Comparison of ENCODE assay signal across 8 mouse cellular contexts in genomic region chrX:147553421-147554201, GRCm38 (mm10). TPM values are rescaled to one million over a fixed set of nuclear protein-coding genes. Genes with fewer than 3 reads are reported as not detected.
DNase-seq lines count a peak whose midpoint lies in the region; ATAC-seq and TF ChIP-seq lines count a peak whose summit lies in the region.

Gene Lrch2, minus strand, starts transcription at chrX:147554081.

- H3K4me3 ChIP-seq in gastrocnemius, adult 2 months: peak within 1 kb of the TSS; percentile 76
- H3K4me3 ChIP-seq in liver, embryonic 12.5 days: peak within 1 kb of the TSS; percentile 41
- peak within 1 kb of the TSS; percentile 92 for H3K4me3 ChIP-seq in olfactory bulb, adult 2 months (ENCODE audit: insufficient read depth, low read depth, low read length)

- peaks cover 10% of the 10 kb centered on the region for H3K27me3 ChIP-seq in liver, embryonic 12.5 days (replicated peaks)

- WGBS in liver, embryonic 12.5 days (ENCODE audit: insufficient replicate concordance): 5% methylated on average over 22 of the region's 50 CpGs
- 18% methylated on average over 45 of the region's 50 CpGs for WGBS in olfactory bulb, adult 2 months

- DNase-seq in gastrocnemius, adult 2 months: peak; percentile 33
- DNase-seq in gastrocnemius, adult 18-20 months (ENCODE audit: low spot score): no peak
- peak; percentile 58 for DNase-seq in embryo, embryonic 9.5 days (ENCODE audit: extremely low spot score)
- DNase-seq in heart, adult 8-10 months (ENCODE audit: low spot score): peak; percentile 2
- peak; percentile 58 for DNase-seq in kidney, postnatal 10 days
- peak; percentile 29 for DNase-seq in yolk sac, embryonic 10.5 days (ENCODE audit: low spot score)

- no peak within 1 kb of the TSS for H3K9ac ChIP-seq in liver, embryonic 12.5 days

- TF ChIP-seq CTCF in gastrocnemius, adult 2 months (IDR thresholded peaks at IDR 0.05): no peak
- TF ChIP-seq CTCF in olfactory bulb, adult 2 months (IDR thresholded peaks at IDR 0.05; ENCODE audit: insufficient read depth, low read depth, low read length): no peak

- peak within 1 kb of the TSS; percentile 41 for H3K27ac ChIP-seq in gastrocnemius, adult 2 months
- H3K27ac ChIP-seq in liver, embryonic 12.5 days: no peak within 1 kb of the TSS
- H3K27ac ChIP-seq in olfactory bulb, adult 2 months (ENCODE audit: insufficient read depth, low read depth, low read length): peak within 1 kb of the TSS; percentile 64

- peak; percentile 40; the same call in 1 of the 2 replicates for TF ChIP-seq POLR2A in olfactory bulb, adult 2 months (IDR thresholded peaks at IDR 0.05; ENCODE audit: insufficient read depth, low read depth, low read length)

- no peak for ATAC-seq in liver, embryonic 12.5 days

- H3K9me3 ChIP-seq in liver, embryonic 12.5 days (replicated peaks): no peaks in the 10 kb centered on the region

- H3K4me1 ChIP-seq in liver, embryonic 12.5 days: no peaks in the 10 kb centered on the region
- H3K4me1 ChIP-seq in olfactory bulb, adult 2 months (ENCODE audit: control insufficient read depth, insufficient read depth, low read length): no peaks in the 10 kb centered on the region

- intact Hi-C loops in gastrocnemius, adult 2 months (cut with DNase I): no loop called here

- no peaks in the 10 kb centered on the region for H3K36me3 ChIP-seq in liver, embryonic 12.5 days

- H3K4me2 ChIP-seq in liver, embryonic 12.5 days: peak within 1 kb of the TSS; percentile 50

RNA-seq across cellular contexts. Expression of gene Lrch2, which starts in this region (rescaled TPM):
- total RNA-seq in gastrocnemius, adult 2 months (2021): under 1 TPM; 0.69 to 0.78 TPM
- under 1 TPM; 0.37 to 0.59 TPM for total RNA-seq in gastrocnemius, adult 18-20 months (2021)
- 1 to 10 TPM; 1.1 to 1.4 (median 1.1) TPM for total RNA-seq in heart, adult 8-10 months (2022)
- 0.44 and 0.86 TPM in 2 replicates for polyA plus RNA-seq in liver, embryonic 12.5 days (2016; fragmentation: Nextera tagmentation; extraction: Ambion mirVana)
- not detected in 2 replicates for polyA plus RNA-seq in olfactory bulb, adult 2 months (2012; ENCODE audit: insufficient read depth, insufficient read length, low replicate concordance, missing spikeins)

Comparison
In these comparisons a context has a peak if more than half of its experiments do, and no peak if none do; other contexts are left out.
1. Peak in DNase-seq, H3K4me3 ChIP-seq and H3K27ac ChIP-seq in gastrocnemius, adult 2 months; RNA of the gene not detected or under 1 TPM.
2. H3K4me3 ChIP-seq: peak in every context shown above with its lines; median percentile 92 in olfactory bulb, adult 2 months; 76 in gastrocnemius, adult 2 months; 41 in liver, embryonic 12.5 days.